Mouse (Mus musculus) stomach, postnatal 0 days (tissue): ENCODE data around the gene Tmem132d.

Experiments used
- CTCF ChIP-seq: IDR thresholded peaks from 2 replicates; pipeline ENCODE4 v1.5.1; 2016; ENCODE audit warnings: antibody characterized with exemption, low read depth, mild to moderate bottlenecking, moderate library complexity
- EP300 ChIP-seq: optimal IDR thresholded peaks from 2 replicates; pipeline ENCODE3; 2016; ENCODE audit warnings: antibody characterized with exemption

DNA sequence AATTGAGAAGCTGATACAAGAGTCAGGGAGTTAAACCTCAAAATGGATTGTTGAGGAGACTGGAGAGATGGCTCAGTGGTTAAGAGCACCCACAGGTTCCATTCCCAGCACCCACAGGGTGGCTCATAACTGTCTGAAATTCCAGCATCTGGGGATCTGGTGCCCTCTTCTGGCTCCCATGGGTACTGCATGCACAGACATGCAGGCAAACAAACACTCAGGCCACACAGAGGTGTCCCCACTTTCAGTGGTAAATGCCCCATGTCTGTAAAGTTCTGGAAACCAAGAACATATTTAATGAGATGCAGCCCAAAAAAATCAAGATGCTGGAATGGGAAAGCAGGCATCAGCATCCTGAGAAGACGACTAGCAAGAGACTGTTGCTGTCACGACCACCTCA, 333.4 kb downstream of the Tmem132d start:
- peak; percentile 38 for TF ChIP-seq CTCF
- TF ChIP-seq EP300 = no peak
